Mouse (Mus musculus): ENCODE measurements around the gene Crlf3. TPM values are rescaled to one million over a fixed set of nuclear protein-coding genes. Genes with fewer than 3 reads are reported as not detected.

Gene Crlf3
- polyA plus RNA-seq, 1 experiment from 2014 or later, result 30.4 TPM

Other genes starting within 250 kb of the Crlf3 start
- gene Utp6, start 118.6 kb downstream of the Crlf3 start, polyA plus RNA-seq (2014; fragmentation: Nextera tagmentation; extraction: Ambion mirVana), result 89.0 and 98.6 TPM in 2 replicates
- 28.4 and 30.0 TPM in 2 replicates for gene Suz12, start 87.9 kb downstream of the Crlf3 start, polyA plus RNA-seq (2014; fragmentation: Nextera tagmentation; extraction: Ambion mirVana)
- gene Atad5, start 8.4 kb upstream of the Crlf3 start, polyA plus RNA-seq (2014; fragmentation: Nextera tagmentation; extraction: Ambion mirVana), result 19.1 and 20.1 TPM in 2 replicates
- gene Tefm, start 61.2 kb upstream of the Crlf3 start, polyA plus RNA-seq (2014; fragmentation: Nextera tagmentation; extraction: Ambion mirVana), result 29.7 and 30.3 TPM in 2 replicates
- 1.6 and 1.8 TPM in 2 replicates for gene Adap2, start 73.1 kb upstream of the Crlf3 start, polyA plus RNA-seq (2014; fragmentation: Nextera tagmentation; extraction: Ambion mirVana)
- 2.1 and 2.8 TPM in 2 replicates for gene Rnf135, start 102.9 kb upstream of the Crlf3 start, polyA plus RNA-seq (2014; fragmentation: Nextera tagmentation; extraction: Ambion mirVana)
- gene Rhot1, start 128.0 kb upstream of the Crlf3 start, polyA plus RNA-seq (2014; fragmentation: Nextera tagmentation; extraction: Ambion mirVana), result 66.0 and 79.2 TPM in 2 replicates
- 14.9 and 15.2 TPM in 2 replicates for gene Rhbdl3, start 219.9 kb upstream of the Crlf3 start, polyA plus RNA-seq (2014; fragmentation: Nextera tagmentation; extraction: Ambion mirVana)

Measured in midbrain, embryonic 11.5 days (tissue).